Mouse (Mus musculus) hindbrain, embryonic 14.5 days (tissue): ENCODE data around the gene Tcf23. TPM values are rescaled to one million over a fixed set of nuclear protein-coding genes. Genes with fewer than 3 reads are reported as not detected.
"Not testable (repeated sequence)": the region's sequence is repeated elsewhere in the genome, so short reads cannot be mapped to it uniquely, and the experiment has no call there.

ENCODE experiments used
- ATAC-seq: fragments of 200-750 bp; cut with Nextera tagmentation; 2 replicates; pipeline ENCODE4 v1.8.0; 2017; ENCODE audit warnings: moderate number of reproducible peaks, mild to moderate bottlenecking, moderate TSS enrichment, moderate library complexity; ENCODE audit not compliant: low FRiP score
- DNase-seq: peaks from one replicate; pipeline ENCODE4 v3.0.0-alpha.2; 2015; ENCODE audit warnings: low spot score
- H3K27ac ChIP-seq: fragments of 300-500 bp; sonication (generic); 2 replicates; pipeline ENCODE4 v1.5.1; 2014; ENCODE audit warnings: mild to moderate bottlenecking, moderate library complexity
- H3K27me3 ChIP-seq: fragments of 300-500 bp; sonication (generic); 2 replicates; pipeline ENCODE4 v1.6.1; 2014; ENCODE audit warnings: mild to moderate bottlenecking, low read length, mixed read lengths; ENCODE audit not compliant: control insufficient read depth, insufficient read depth
- H3K36me3 ChIP-seq: fragments of 300-500 bp; sonication (generic); replicated peaks from 2 replicates; pipeline ENCODE4 v1.6.1; 2014; ENCODE audit not compliant: control insufficient read depth, insufficient read depth
- H3K4me1 ChIP-seq: fragments of 300-500 bp; sonication (generic); replicated peaks from 2 replicates; pipeline ENCODE4 v1.6.1; 2014; ENCODE audit warnings: antibody characterized with exemption, low read length, mixed read lengths; ENCODE audit not compliant: control insufficient read depth, insufficient read depth
- H3K4me2 ChIP-seq: fragments of 300-500 bp; sonication (generic); replicated peaks from 2 replicates; pipeline ENCODE4 v1.6.1; 2014; ENCODE audit warnings: mild to moderate bottlenecking, moderate library complexity
- H3K4me3 ChIP-seq: fragments of 300-500 bp; sonication (generic); replicated peaks from 2 replicates; pipeline ENCODE4 v1.5.1; 2014; ENCODE audit warnings: mild to moderate bottlenecking, low read length
- H3K9ac ChIP-seq: fragments of 300-500 bp; sonication (generic); 2 replicates; pipeline ENCODE4 v1.6.1; 2014
- H3K9me3 ChIP-seq: fragments of 300-500 bp; sonication (generic); 2 replicates; pipeline ENCODE4 v1.6.1; 2016; ENCODE audit warnings: low read length; ENCODE audit not compliant: control insufficient read depth
- WGBS: fragments of 180-500 bp; shearing (Covaris S2); extraction: QIAGEN DNeasy Blood & Tissue Kit; methylation state at CpG from one replicate; pipeline ENCODE4 v1.1.7; 2014; 5-methylcytosine and 5-hydroxymethylcytosine counted together
- polyA plus RNA-seq: library from polyadenylated mRNA; unstranded; fragments of >200 nt; fragmentation: Nextera tagmentation; extraction: Ambion mirVana; gene quantifications from 2 replicates; pipeline ENCODE4 v1.2.1, GENCODE M21; 2014

The Tcf23 gene
- polyA plus RNA-seq, 1 experiment from 2014 or later = 0.04 TPM

DNA sequence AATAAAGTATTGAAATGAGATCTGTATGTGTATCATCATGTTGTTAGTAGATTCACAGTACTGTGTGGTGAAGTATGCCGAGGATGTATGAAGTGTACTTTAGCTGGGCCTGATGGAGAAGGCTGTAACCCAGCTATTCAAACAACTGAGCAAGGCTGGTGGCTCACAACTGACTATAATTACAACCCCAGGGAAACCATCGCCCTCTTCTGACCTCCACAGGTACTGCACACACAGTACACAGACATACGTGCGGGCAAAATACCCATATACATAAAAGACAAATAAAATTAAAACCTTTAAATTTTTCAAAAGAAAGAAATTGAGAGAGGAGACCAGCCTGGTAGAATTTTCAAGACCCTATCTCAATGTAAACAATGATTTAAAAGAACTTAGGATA is 33.1 kb downstream of the Tcf23 start:
- no peaks in the 10 kb centered on the region for H3K9me3 ChIP-seq
- H3K4me1 ChIP-seq = no peaks in the 10 kb centered on the region
- ATAC-seq (no peak), DNase-seq (no peak)
- H3K36me3 ChIP-seq = no peaks in the 10 kb centered on the region
- whole genome bisulfite sequencing = 79% methylated on average over 4 of the region's 4 CpGs
- no peak overlapping the region for H3K4me2 ChIP-seq
- H3K4me3 ChIP-seq = no peak overlapping the region
- H3K27ac ChIP-seq = no peak overlapping the region
- H3K27me3 ChIP-seq = no peaks in the 10 kb centered on the region
- H3K9ac ChIP-seq = no peak overlapping the region

DNA sequence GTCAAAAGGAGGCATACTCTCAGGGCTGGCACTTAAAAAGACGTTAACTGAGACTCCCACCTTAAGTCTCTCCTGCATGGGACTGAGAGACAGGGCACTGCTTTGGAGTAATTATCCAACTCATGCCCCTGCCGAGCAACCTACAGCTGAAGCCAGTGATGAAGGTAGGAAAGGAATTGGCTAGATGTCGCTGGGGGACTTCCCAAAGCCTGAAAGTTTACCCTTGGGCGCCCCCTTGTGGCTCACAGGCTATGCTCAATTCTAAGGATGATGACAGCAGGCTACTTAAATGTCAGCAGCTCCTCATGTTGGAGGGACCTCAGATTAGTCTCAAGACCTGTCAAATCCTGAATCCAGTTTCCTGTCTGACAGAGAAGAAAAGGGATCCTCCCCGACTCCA is 35.7 kb downstream of the Tcf23 start:
- WGBS = 6% methylated on average over 5 of the region's 5 CpGs

DNA sequence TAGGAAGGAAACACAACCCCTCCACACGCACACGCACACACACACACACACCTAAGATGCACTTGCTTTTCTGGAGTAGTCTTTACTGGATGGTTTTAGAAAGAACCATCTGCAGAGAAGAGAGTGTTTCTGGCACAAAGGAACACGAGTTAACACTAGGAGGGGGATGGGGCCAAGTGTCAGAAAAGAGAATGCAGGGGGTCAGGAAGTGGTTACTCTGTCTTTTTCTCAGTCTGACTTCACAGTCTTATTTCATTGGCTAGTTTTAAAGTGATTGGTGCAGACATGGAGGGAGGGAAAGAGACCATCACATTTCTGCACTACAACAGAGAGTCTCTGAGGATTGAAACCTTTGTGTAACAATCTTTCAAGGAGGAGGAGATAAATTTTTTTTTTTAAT is 44.3 kb downstream of the Tcf23 start:
- 66% methylated on average over 3 of the region's 3 CpGs for WGBS
- Histone ChIP-seq H3K4me2 (no peak overlapping the region), H3K4me1 (no peaks in the 10 kb centered on the region)

More for the DNA sequence above, 35.7 kb downstream of the Tcf23 start:
- Histone ChIP-seq H3K4me2 (no peak overlapping the region), H3K9ac (no peak overlapping the region), H3K4me3 (no peak overlapping the region), H3K9me3 (no peaks in the 10 kb centered on the region), H3K27me3 (no peaks in the 10 kb centered on the region), H3K27ac (no peak overlapping the region), H3K4me1 (no peaks in the 10 kb centered on the region), H3K36me3 (no peaks in the 10 kb centered on the region)
- ATAC-seq (peak; percentile 51; the same call in 1 of the 2 replicates), DNase-seq (peak; percentile 91)

DNA sequence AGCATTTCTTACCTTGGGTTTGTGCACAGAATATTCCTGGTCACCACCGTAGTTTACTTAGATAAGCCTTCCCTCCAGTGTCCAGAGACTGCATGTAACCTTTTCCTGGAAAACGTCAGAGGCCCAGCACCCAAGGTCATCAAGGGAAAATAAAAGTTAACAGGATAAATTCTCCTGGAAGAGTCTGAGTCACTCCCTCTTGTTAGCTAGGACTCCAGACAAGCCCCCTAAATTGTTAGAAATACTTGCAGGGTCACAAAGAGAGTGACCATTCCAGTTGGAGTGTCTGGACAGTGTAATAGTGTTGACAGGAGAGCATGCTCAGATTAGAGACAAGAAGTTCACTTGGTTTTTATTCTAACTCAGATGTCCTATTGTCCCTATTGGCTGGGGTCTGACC is 47.5 kb downstream of the Tcf23 start:
- Histone ChIP-seq H3K4me1 (no peaks in the 10 kb centered on the region), H3K4me3 (no peak overlapping the region), H3K27ac (no peak overlapping the region), H3K9me3 (no peaks in the 10 kb centered on the region), H3K27me3 (no peaks in the 10 kb centered on the region), H3K4me2 (no peak overlapping the region), H3K36me3 (no peaks in the 10 kb centered on the region), H3K9ac (no peak overlapping the region)
- no peak for ATAC-seq
- no peak for DNase-seq
- 83% methylated on average over 2 of the region's 2 CpGs for WGBS

More for the DNA sequence above, 44.3 kb downstream of the Tcf23 start:
- Histone ChIP-seq H3K36me3 (no peaks in the 10 kb centered on the region), H3K27me3 (no peaks in the 10 kb centered on the region), H3K9ac (no peak overlapping the region), H3K9me3 (no peaks in the 10 kb centered on the region), H3K27ac (no peak overlapping the region), H3K4me3 (no peak overlapping the region)
- ATAC-seq = no peak
- no peak for DNase-seq

DNA sequence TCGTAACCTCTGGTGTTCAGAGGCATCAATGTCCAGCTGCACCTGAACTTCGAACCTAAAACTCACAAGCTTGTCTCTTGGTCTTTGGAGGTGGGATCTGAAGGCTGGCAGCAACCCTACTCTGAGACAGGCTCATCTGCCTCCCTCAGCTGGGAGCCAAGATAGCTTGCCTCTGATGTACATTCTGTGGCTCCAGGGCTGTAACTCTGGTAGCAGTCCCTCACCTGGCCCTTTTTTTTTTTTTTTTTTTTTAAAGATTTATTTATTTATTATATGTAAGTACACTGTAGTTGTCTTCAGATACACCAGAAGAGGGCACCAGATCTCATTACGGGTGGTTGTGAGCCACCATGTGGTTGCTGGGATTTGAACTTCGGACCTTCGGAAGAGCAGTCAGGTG is 53.3 kb downstream of the Tcf23 start:
- H3K27ac ChIP-seq, H3K9me3 ChIP-seq: not testable (repeated sequence)
- 92% methylated on average over 4 of the region's 5 CpGs for WGBS

DNA sequence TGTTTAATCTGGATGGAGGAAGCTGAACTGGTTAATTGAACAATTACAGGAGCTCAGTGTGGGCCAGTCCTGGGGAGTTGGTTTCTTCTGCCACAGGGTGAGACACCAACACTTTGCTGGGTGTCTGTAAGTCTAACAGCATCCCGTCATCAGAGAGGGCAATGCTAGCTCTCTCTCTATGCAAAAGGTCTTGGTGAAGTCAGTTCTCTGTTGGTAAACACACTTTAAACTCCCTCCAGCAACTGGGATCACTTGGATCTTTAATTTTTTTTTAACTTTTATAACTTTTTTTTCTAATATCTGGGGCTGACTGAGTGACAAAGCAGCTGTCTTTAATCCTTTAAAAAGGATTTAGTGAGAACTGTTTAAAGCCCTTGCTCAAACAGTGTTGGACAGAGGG is 54.2 kb downstream of the Tcf23 start:
- no peaks in the 10 kb centered on the region for H3K36me3 ChIP-seq
- H3K27ac ChIP-seq = no peak overlapping the region
- H3K4me2 ChIP-seq = no peak overlapping the region
- 38% methylated on average over 1 of the region's 1 CpGs for WGBS
- H3K27me3 ChIP-seq = no peaks in the 10 kb centered on the region
- DNase-seq (no peak), ATAC-seq (no peak)
- H3K9ac ChIP-seq = no peak overlapping the region
- no peaks in the 10 kb centered on the region for H3K4me1 ChIP-seq
- H3K4me3 ChIP-seq = no peak overlapping the region
- no peaks in the 10 kb centered on the region for H3K9me3 ChIP-seq

More for the DNA sequence above, 53.3 kb downstream of the Tcf23 start:
- H3K4me3 ChIP-seq, H3K4me1 ChIP-seq, H3K4me2 ChIP-seq, ATAC-seq, H3K9ac ChIP-seq, H3K27me3 ChIP-seq, DNase-seq, H3K36me3 ChIP-seq: not testable (repeated sequence)

DNA sequence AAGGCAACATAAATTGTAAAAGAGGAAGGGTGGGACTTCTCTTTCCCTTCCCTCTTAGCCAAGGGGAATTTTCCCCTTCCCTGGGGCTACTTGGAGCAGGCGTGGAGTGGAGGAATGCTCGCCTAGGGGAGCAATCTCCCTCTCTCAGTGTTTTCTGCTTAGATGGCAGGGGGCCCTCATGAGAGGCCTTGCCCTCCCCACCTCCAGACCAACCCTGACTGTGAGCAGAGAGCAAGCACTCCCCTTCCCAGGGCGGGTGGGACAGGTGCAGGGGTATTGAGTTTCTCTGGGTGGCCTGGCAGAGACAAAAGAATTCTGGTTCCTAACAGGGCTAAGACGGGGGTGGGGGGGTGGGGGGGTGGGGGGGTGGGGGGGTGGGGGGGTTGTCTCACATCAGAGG is 54.8 kb downstream of the Tcf23 start:
- Histone ChIP-seq H3K27me3 (no peaks in the 10 kb centered on the region), H3K4me1 (no peaks in the 10 kb centered on the region), H3K36me3 (no peaks in the 10 kb centered on the region), H3K9ac (no peak overlapping the region), H3K4me3 (no peak overlapping the region), H3K9me3 (no peaks in the 10 kb centered on the region), H3K27ac (no peak overlapping the region), H3K4me2 (no peak overlapping the region)
- no peak for ATAC-seq
- 23% methylated on average over 3 of the region's 4 CpGs for WGBS
- no peak for DNase-seq

DNA sequence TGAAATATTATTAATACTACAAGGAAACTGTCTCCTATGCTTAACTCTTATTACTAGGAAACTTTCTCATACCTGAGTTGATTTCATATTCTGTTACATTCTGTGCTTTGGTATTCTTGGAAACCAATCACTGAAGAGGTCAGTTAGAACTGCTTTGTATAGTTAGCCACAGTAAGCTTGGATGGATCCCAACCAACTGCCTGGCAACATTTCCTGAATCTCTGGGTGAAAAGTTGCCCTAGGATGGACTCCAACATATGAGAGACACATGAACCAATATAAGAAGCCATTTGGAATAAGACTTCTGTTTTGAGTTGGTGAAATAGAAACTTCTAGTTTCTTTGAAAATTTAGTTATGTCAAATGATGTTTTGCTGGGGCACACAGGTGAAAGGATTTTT is 56.2 kb downstream of the Tcf23 start:
- Histone ChIP-seq H3K4me3 (no peak overlapping the region), H3K9ac (no peak overlapping the region)

More for the DNA sequence above, 56.2 kb downstream of the Tcf23 start:
- H3K4me2 ChIP-seq = no peak overlapping the region
- no peak overlapping the region for H3K27ac ChIP-seq
- DNase-seq (no peak), ATAC-seq (no peak)
- no peaks in the 10 kb centered on the region for H3K36me3 ChIP-seq
- H3K9me3 ChIP-seq = no peaks in the 10 kb centered on the region
- no peaks in the 10 kb centered on the region for H3K27me3 ChIP-seq
- H3K4me1 ChIP-seq = no peaks in the 10 kb centered on the region
